Mouse (Mus musculus) macrophage (primary cell): ENCODE results near the gene Tead2. TPM values are rescaled to one million over a fixed set of nuclear protein-coding genes. Genes with fewer than 3 reads are reported as not detected.
"Not testable (repeated sequence)": the region's sequence is repeated elsewhere in the genome, so short reads cannot be mapped to it uniquely, and the experiment has no call there.

Source experiments
- H3K27ac ChIP-seq: fragments of 350-480 bp; formaldehyde crosslinking; 2 replicates; pipeline ENCODE4 v1.9.0; 2021
- H3K36me3 ChIP-seq: fragments of 350-480 bp; formaldehyde crosslinking; 2 replicates; pipeline ENCODE4 v1.9.0; 2021; ENCODE audit errors: inconsistent target
- H3K4me3 ChIP-seq: fragments of 350-480 bp; formaldehyde crosslinking; 2 replicates; pipeline ENCODE4 v1.9.0; 2021; ENCODE audit errors: inconsistent target
- H3K79me2 ChIP-seq: fragments of 350-480 bp; formaldehyde crosslinking; 2 replicates; pipeline ENCODE4 v1.9.0; 2021; ENCODE audit errors: inconsistent target
- WGBS: methylation state at CpG from one replicate; pipeline ENCODE4 v1.1.7; 2026; ENCODE audit warnings: inconsistent platforms; ENCODE audit not compliant: missing documents; 5-methylcytosine and 5-hydroxymethylcytosine counted together
- polyA plus RNA-seq: library from polyadenylated mRNA; stranded (reverse); fragments of 250-400 nt; gene quantifications from 3 replicates; pipeline ENCODE4 v1.2.4, GENCODE M21; 2018; ENCODE audit warnings: inconsistent platforms

Tead2 gene
- polyA plus RNA-seq, 1 experiment from 2014 or later: not detected

GRCm38 (mm10) chr7:45240633-45241388 lies 25.3 kb downstream of the Tead2 start, which contains the start of gene Slc6a16:
Slc6a16 (plus strand) TSS chr7:45241085.
- H3K27ac ChIP-seq: no peak within 1 kb of the TSS
- 93% methylated on average over 41 of the region's 53 CpGs for whole genome bisulfite sequencing
- peaks cover 4% of the 10 kb centered on the region; the same call in 1 of the 2 replicates for H3K36me3 ChIP-seq

GRCm38 (mm10) chr7:45241389-45241749 lies 25.8 kb downstream of the Tead2 start:
- Histone ChIP-seq H3K36me3 (no peaks in the 10 kb centered on the region; the same call in 1 of the 2 replicates), H3K27ac (no peak overlapping the region), H3K79me2 (no peaks in the 10 kb centered on the region), H3K4me3 (no peak overlapping the region)
- 72% methylated on average over 6 of the region's 6 CpGs for WGBS

More at GRCm38 (mm10) chr7:45240633-45241388, 25.3 kb downstream of the Tead2 start, which contains the start of gene Slc6a16:
- Histone ChIP-seq H3K4me3 (no peak within 1 kb of the TSS), H3K79me2 (no peaks in the 10 kb centered on the region)

GRCm38 (mm10) chr7:45247666-45248065 lies 32.1 kb downstream of the Tead2 start:
- Histone ChIP-seq H3K79me2 (no peaks in the 10 kb centered on the region), H3K27ac (no peak overlapping the region), H3K36me3 (no peaks in the 10 kb centered on the region), H3K4me3 (no peak overlapping the region)
- WGBS: 26% methylated on average over 2 of the region's 3 CpGs

GRCm38 (mm10) chr7:45253806-45254205 lies 38.3 kb downstream of the Tead2 start:
- H3K36me3 ChIP-seq: no peaks in the 10 kb centered on the region
- 95% methylated on average over 8 of the region's 8 CpGs for WGBS
- no peaks in the 10 kb centered on the region for H3K79me2 ChIP-seq
- no peak overlapping the region for H3K4me3 ChIP-seq
- H3K27ac ChIP-seq: no peak overlapping the region

GRCm38 (mm10) chr7:45255822-45256221 lies 40.3 kb downstream of the Tead2 start:
- 70% methylated on average over 4 of the region's 7 CpGs for WGBS
- not testable (repeated sequence) for H3K36me3 ChIP-seq, H3K79me2 ChIP-seq, H3K4me3 ChIP-seq, H3K27ac ChIP-seq

GRCm38 (mm10) chr7:45257063-45257840 lies 41.7 kb downstream of the Tead2 start:
- Histone ChIP-seq H3K27ac (no peak overlapping the region), H3K4me3 (no peak overlapping the region), H3K79me2 (no peaks in the 10 kb centered on the region), H3K36me3 (no peaks in the 10 kb centered on the region)
- 86% methylated on average over 11 of the region's 11 CpGs for WGBS

GRCm38 (mm10) chr7:45259281-45259680 lies 43.7 kb downstream of the Tead2 start:
- H3K36me3 ChIP-seq: no peaks in the 10 kb centered on the region
- no peak overlapping the region for H3K4me3 ChIP-seq
- H3K27ac ChIP-seq: no peak overlapping the region
- H3K79me2 ChIP-seq: no peaks in the 10 kb centered on the region
- WGBS: 90% methylated on average over 8 of the region's 8 CpGs

GRCm38 (mm10) chr7:45262266-45262665 lies 46.7 kb downstream of the Tead2 start:
- no peaks in the 10 kb centered on the region for H3K79me2 ChIP-seq
- 65% methylated on average over 7 of the region's 7 CpGs for WGBS
- H3K4me3 ChIP-seq: no peak overlapping the region
- H3K27ac ChIP-seq: no peak overlapping the region
- H3K36me3 ChIP-seq: no peaks in the 10 kb centered on the region

GRCm38 (mm10) chr7:45263006-45263607 lies 47.6 kb downstream of the Tead2 start:
- Histone ChIP-seq H3K27ac (no peak overlapping the region), H3K4me3 (no peak overlapping the region), H3K79me2 (no peaks in the 10 kb centered on the region), H3K36me3 (no peaks in the 10 kb centered on the region)
- 89% methylated on average over 7 of the region's 7 CpGs for WGBS

GRCm38 (mm10) chr7:45264348-45264747 lies 48.8 kb downstream of the Tead2 start:
- Histone ChIP-seq H3K36me3 (no peaks in the 10 kb centered on the region), H3K4me3 (no peak overlapping the region), H3K79me2 (no peaks in the 10 kb centered on the region), H3K27ac (no peak overlapping the region)
- WGBS: 100% methylated on average over 2 of the region's 3 CpGs

GRCm38 (mm10) chr7:45265518-45265917 lies 50.0 kb downstream of the Tead2 start:
- H3K79me2 ChIP-seq: no peaks in the 10 kb centered on the region
- WGBS: 100% methylated on average over 1 of the region's 1 CpGs
- H3K36me3 ChIP-seq: no peaks in the 10 kb centered on the region
- H3K27ac ChIP-seq: no peak overlapping the region
- no peak overlapping the region for H3K4me3 ChIP-seq

GRCm38 (mm10) chr7:45272786-45273412 lies 57.3 kb downstream of the Tead2 start:
- Histone ChIP-seq H3K36me3 (no peaks in the 10 kb centered on the region), H3K79me2 (no peaks in the 10 kb centered on the region), H3K4me3 (no peak overlapping the region), H3K27ac (no peak overlapping the region)
- WGBS: 84% methylated on average over 10 of the region's 10 CpGs

GRCm38 (mm10) chr7:45273672-45274071 lies 58.1 kb downstream of the Tead2 start:
- Histone ChIP-seq H3K4me3 (no peak overlapping the region), H3K27ac (no peak overlapping the region), H3K79me2 (no peaks in the 10 kb centered on the region), H3K36me3 (no peaks in the 10 kb centered on the region)
- 90% methylated on average over 7 of the region's 8 CpGs for WGBS

- Histone ChIP-seq H3K79me2 (no peaks in the 10 kb centered on the region), H3K36me3 (no peaks in the 10 kb centered on the region), H3K27ac (no peak within 1 kb of the TSS), H3K4me3 (no peak within 1 kb of the TSS; the same call in 1 of the 2 replicates)
- WGBS: 6% methylated on average over 38 of the region's 44 CpGs
Observed at GRCm38 (mm10) chr7:45277136-45277760, 61.7 kb downstream of the Tead2 start, which contains the start of gene Slc6a21. Slc6a21 (plus strand) TSS chr7:45277513.
